Mouse (Mus musculus) midbrain, embryonic 15.5 days (tissue): ENCODE measurements around the gene Ppm1h. TPM values are rescaled to one million over a fixed set of nuclear protein-coding genes. Genes with fewer than 3 reads are reported as not detected.

Source experiments
- ATAC-seq: fragments of 200-750 bp; cut with Nextera tagmentation; replicated peaks from 2 replicates; pipeline ENCODE4 v1.8.0; 2017; ENCODE audit warnings: moderate TSS enrichment
- H3K27ac ChIP-seq: fragments of 300-500 bp; sonication (generic); 2 replicates; pipeline ENCODE4 v1.5.1; 2015; ENCODE audit warnings: mild to moderate bottlenecking, inconsistent platforms
- H3K27me3 ChIP-seq: fragments of 300-500 bp; sonication (generic); replicated peaks from 2 replicates; pipeline ENCODE4 v1.6.1; 2015; ENCODE audit warnings: inconsistent platforms
- H3K36me3 ChIP-seq: fragments of 300-500 bp; sonication (generic); replicated peaks from 2 replicates; pipeline ENCODE4 v1.6.1; 2015; ENCODE audit warnings: inconsistent platforms
- H3K4me1 ChIP-seq: fragments of 300-500 bp; sonication (generic); 2 replicates; pipeline ENCODE4 v1.6.1; 2015; ENCODE audit warnings: inconsistent platforms
- H3K4me2 ChIP-seq: fragments of 300-500 bp; sonication (generic); 2 replicates; pipeline ENCODE4 v1.6.1; 2015; ENCODE audit warnings: inconsistent platforms, mild to moderate bottlenecking, moderate library complexity
- H3K4me3 ChIP-seq: fragments of 300-500 bp; sonication (generic); 2 replicates; pipeline ENCODE4 v1.5.1; 2015; ENCODE audit warnings: mild to moderate bottlenecking, inconsistent platforms
- H3K9ac ChIP-seq: fragments of 300-500 bp; sonication (generic); 2 replicates; pipeline ENCODE4 v1.6.1; 2015; ENCODE audit warnings: mild to moderate bottlenecking, inconsistent platforms
- H3K9me3 ChIP-seq: fragments of 300-500 bp; sonication (generic); 2 replicates; pipeline ENCODE4 v1.6.1; 2016; ENCODE audit warnings: inconsistent platforms
- WGBS: fragments of 180-500 bp; shearing (Covaris S2); methylation state at CpG from one replicate; pipeline ENCODE4 v1.1.7; 2015; ENCODE audit warnings: mixed read lengths; 5-methylcytosine and 5-hydroxymethylcytosine counted together
- polyA plus RNA-seq: library from polyadenylated mRNA; unstranded; fragments of >200 nt; fragmentation: Nextera tagmentation; extraction: Ambion mirVana; gene quantifications from 2 replicates; pipeline ENCODE4 v1.2.1, GENCODE M21; 2015

Gene Ppm1h
- polyA plus RNA-seq, 1 experiment from 2014 or later = 21.4 TPM

DNA sequence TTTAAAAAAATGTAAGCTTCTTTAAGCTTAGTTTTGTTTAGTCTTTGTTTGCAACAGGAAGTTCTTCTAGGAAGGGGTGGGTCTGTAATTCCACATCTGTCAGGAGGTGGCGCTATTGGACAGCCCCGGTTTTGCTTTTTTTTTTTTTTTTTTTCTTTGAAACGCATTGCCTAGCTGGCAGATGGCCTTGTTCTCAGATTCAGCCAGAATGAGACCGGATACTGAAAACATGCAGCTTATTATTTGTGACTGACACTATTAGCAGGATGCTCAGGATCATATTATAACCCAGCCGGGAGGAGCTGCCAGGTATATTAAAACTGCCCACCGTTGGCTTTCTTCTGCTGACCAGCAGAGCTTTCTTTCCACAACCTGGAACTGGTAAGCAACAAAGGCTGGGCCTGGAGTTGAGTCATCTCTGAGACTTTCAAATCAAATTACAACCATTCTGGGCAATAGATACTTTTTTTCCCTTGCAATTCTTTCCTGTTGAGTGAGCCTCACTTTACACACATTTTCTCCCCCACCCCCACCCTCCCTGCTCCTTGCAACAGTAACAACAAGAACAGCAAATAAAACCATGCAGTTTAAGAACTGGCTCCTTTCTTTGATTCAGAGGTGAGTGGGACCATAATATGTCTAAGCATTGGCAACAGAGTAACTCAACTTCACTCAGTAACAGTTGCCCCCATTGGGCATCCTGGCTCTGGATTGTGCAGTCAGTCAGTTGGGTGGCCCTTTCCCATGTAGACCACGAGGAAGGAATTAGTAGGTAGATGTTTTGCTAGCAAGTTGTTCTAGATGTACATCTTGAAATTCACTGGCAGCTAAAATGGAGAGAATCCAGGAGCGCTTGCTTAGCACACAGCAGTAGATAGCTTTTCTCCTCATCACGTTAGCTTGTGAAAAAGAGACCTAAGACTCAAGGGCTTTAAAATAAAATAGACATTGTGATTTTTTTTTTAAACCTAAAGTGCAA, 128.9 kb downstream of the Ppm1h start:
- no peaks in the 10 kb centered on the region for H3K9me3 ChIP-seq
- no peak overlapping the region for H3K9ac ChIP-seq
- H3K4me3 ChIP-seq = no peak overlapping the region
- no peaks in the 10 kb centered on the region for H3K36me3 ChIP-seq
- no peak overlapping the region for H3K4me2 ChIP-seq
- H3K27me3 ChIP-seq = no peaks in the 10 kb centered on the region
- WGBS = 31% methylated on average over 9 of the region's 9 CpGs
- peaks cover 7% of the 10 kb centered on the region; the same call in 1 of the 2 replicates for H3K4me1 ChIP-seq
- peak overlapping the region; percentile 68 for H3K27ac ChIP-seq
- ATAC-seq = no peak

- no peak for ATAC-seq
- Histone ChIP-seq H3K4me3 (no peak overlapping the region), H3K4me1 (peaks cover 7% of the 10 kb centered on the region; the same call in 1 of the 2 replicates), H3K27me3 (no peaks in the 10 kb centered on the region), H3K9ac (no peak overlapping the region), H3K27ac (no peak overlapping the region), H3K4me2 (no peak overlapping the region), H3K9me3 (no peaks in the 10 kb centered on the region), H3K36me3 (no peaks in the 10 kb centered on the region)
- 75% methylated on average over 4 of the region's 4 CpGs for WGBS
Observed at GRCm38 (mm10) chr10:122808186-122808585, 129.6 kb downstream of the Ppm1h start.

DNA sequence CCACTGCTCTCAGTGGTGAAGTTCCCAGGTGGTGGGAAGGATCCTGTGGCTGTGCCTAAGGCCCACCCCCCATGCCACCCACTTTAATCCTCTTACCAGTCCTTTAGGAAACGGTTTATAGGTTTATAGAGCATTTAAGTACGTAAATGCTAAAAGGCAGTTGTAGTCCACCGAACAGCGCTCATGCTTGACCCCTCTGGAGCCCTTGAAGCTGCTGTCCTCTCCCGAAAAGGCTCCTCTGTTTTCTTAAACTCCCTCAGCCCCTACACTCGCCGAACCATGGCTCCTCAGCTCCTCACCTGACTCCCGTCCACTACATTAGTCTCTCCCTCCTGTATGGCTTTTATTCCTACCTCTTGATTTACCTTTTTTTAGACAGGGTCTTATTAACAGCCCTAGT, 131.3 kb downstream of the Ppm1h start:
- Histone ChIP-seq H3K27me3 (no peaks in the 10 kb centered on the region), H3K9me3 (no peaks in the 10 kb centered on the region), H3K4me2 (no peak overlapping the region), H3K4me1 (peaks cover 7% of the 10 kb centered on the region; the same call in 1 of the 2 replicates), H3K27ac (no peak overlapping the region), H3K4me3 (no peak overlapping the region), H3K9ac (no peak overlapping the region), H3K36me3 (no peaks in the 10 kb centered on the region)
- WGBS = 50% methylated on average over 8 of the region's 8 CpGs
- ATAC-seq = no peak

GRCm38 (mm10) chr10:122815094-122815493, 136.5 kb downstream of the Ppm1h start:
- no peak overlapping the region for H3K4me2 ChIP-seq

GRCm38 (mm10) chr10:122817741-122818140, 139.2 kb downstream of the Ppm1h start:
- Histone ChIP-seq H3K27me3 (no peaks in the 10 kb centered on the region), H3K4me2 (no peak overlapping the region), H3K4me3 (no peak overlapping the region), H3K9ac (no peak overlapping the region), H3K4me1 (no peaks in the 10 kb centered on the region), H3K9me3 (no peaks in the 10 kb centered on the region), H3K27ac (no peak overlapping the region), H3K36me3 (no peaks in the 10 kb centered on the region)
- ATAC-seq = no peak
- WGBS = 87% methylated on average over 8 of the region's 8 CpGs

More at GRCm38 (mm10) chr10:122815094-122815493, 136.5 kb downstream of the Ppm1h start:
- 65% methylated on average over 14 of the region's 14 CpGs for WGBS
- no peaks in the 10 kb centered on the region for H3K9me3 ChIP-seq
- no peaks in the 10 kb centered on the region for H3K4me1 ChIP-seq
- H3K27me3 ChIP-seq = no peaks in the 10 kb centered on the region
- no peaks in the 10 kb centered on the region for H3K36me3 ChIP-seq
- H3K4me3 ChIP-seq = no peak overlapping the region
- no peak for ATAC-seq
- H3K27ac ChIP-seq = peak overlapping the region; percentile 45; the same call in 1 of the 2 replicates
- H3K9ac ChIP-seq = no peak overlapping the region; the same call in 1 of the 2 replicates

GRCm38 (mm10) chr10:122819808-122820207, 141.2 kb downstream of the Ppm1h start:
- H3K27ac ChIP-seq = no peak overlapping the region
- H3K4me1 ChIP-seq = no peaks in the 10 kb centered on the region
- WGBS = 94% methylated on average over 6 of the region's 6 CpGs
- H3K4me3 ChIP-seq = no peak overlapping the region
- H3K36me3 ChIP-seq = no peaks in the 10 kb centered on the region
- H3K9me3 ChIP-seq = no peaks in the 10 kb centered on the region
- no peak overlapping the region for H3K9ac ChIP-seq
- H3K27me3 ChIP-seq = no peaks in the 10 kb centered on the region
- ATAC-seq = no peak
- H3K4me2 ChIP-seq = no peak overlapping the region

DNA sequence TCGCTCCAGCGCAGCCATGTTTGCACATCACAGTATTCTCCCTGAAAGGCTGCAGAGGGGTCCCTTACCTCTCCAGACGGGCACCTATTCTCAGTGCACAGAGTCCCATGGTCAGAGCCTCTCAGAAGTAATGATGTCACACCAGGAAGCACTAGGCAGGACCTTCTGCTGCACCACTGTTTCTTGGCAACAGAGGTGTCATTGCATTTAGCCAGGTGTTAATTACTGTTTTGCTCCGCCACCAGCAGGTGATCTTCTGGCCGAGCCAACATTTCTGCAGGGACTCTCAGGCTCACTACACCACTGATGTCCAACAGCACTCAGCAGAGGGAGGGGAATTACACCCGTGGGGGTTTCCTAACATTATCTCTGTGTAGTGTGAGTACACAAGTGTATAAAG, 143.0 kb downstream of the Ppm1h start:
- H3K9me3 ChIP-seq = no peaks in the 10 kb centered on the region
- ATAC-seq = no peak
- H3K4me2 ChIP-seq = no peak overlapping the region
- H3K9ac ChIP-seq = no peak overlapping the region
- H3K27ac ChIP-seq = no peak overlapping the region
- H3K4me3 ChIP-seq = no peak overlapping the region
- H3K36me3 ChIP-seq = no peaks in the 10 kb centered on the region
- no peaks in the 10 kb centered on the region for H3K27me3 ChIP-seq
- H3K4me1 ChIP-seq = no peaks in the 10 kb centered on the region
- WGBS = 83% methylated on average over 6 of the region's 6 CpGs

GRCm38 (mm10) chr10:122823642-122824041, 145.1 kb downstream of the Ppm1h start:
- H3K9me3 ChIP-seq = no peaks in the 10 kb centered on the region
- H3K9ac ChIP-seq = no peak overlapping the region
- no peak overlapping the region for H3K4me2 ChIP-seq
- H3K36me3 ChIP-seq = no peaks in the 10 kb centered on the region
- H3K27ac ChIP-seq = no peak overlapping the region
- no peak overlapping the region for H3K4me3 ChIP-seq
- no peaks in the 10 kb centered on the region for H3K27me3 ChIP-seq
- ATAC-seq = no peak
- 80% methylated on average over 13 of the region's 13 CpGs for WGBS
- no peaks in the 10 kb centered on the region for H3K4me1 ChIP-seq

GRCm38 (mm10) chr10:122826696-122827331, 148.3 kb downstream of the Ppm1h start:
- no peak for ATAC-seq
- no peaks in the 10 kb centered on the region for H3K27me3 ChIP-seq
- 63% methylated on average over 16 of the region's 16 CpGs for WGBS
- no peak overlapping the region for H3K9ac ChIP-seq
- H3K4me1 ChIP-seq = no peaks in the 10 kb centered on the region
- H3K27ac ChIP-seq = no peak overlapping the region
- no peak overlapping the region for H3K4me2 ChIP-seq
- H3K36me3 ChIP-seq = no peaks in the 10 kb centered on the region
- H3K4me3 ChIP-seq = no peak overlapping the region
- H3K9me3 ChIP-seq = no peaks in the 10 kb centered on the region

DNA sequence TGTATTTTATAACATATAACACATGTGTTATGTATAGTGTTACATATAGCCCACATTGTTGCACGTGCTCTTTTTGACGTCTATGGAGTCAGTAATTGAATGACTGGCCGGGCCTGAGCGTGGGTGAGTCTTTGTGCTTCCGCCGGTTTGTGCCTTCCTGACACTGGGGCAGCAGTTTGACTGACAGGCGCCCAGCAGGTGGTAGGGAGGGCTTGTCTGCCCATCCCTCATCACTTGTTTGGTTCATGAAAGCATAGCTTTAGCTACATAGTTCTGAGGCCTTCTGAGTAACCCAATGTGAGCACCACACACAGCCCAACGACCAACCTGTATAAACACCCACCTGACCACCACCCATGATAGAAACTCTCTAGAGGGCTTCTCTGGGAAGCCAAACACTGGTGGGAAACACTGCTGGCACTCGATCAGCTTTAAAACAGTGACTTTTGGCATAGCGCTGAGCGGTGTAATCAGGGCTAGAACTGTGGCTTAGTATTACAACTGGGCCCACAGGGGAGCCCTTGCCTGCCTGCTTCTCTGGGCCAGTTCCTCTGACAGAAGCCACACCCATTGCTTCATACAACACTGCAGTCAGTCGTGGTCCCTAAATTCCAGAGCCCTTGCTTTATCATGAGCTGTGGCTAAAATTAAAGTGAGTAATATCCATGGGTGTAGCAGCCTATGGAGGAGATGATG, 149.3 kb downstream of the Ppm1h start:
- 51% methylated on average over 12 of the region's 12 CpGs for WGBS
- Histone ChIP-seq H3K4me2 (no peak overlapping the region), H3K9ac (no peak overlapping the region), H3K27ac (no peak overlapping the region), H3K9me3 (no peaks in the 10 kb centered on the region), H3K27me3 (no peaks in the 10 kb centered on the region), H3K4me3 (no peak overlapping the region), H3K36me3 (no peaks in the 10 kb centered on the region), H3K4me1 (no peaks in the 10 kb centered on the region)
- no peak for ATAC-seq

GRCm38 (mm10) chr10:122829801-122830217, 151.2 kb downstream of the Ppm1h start:
- ATAC-seq = no peak
- H3K4me1 ChIP-seq = no peaks in the 10 kb centered on the region
- WGBS = 58% methylated on average over 3 of the region's 3 CpGs

DNA sequence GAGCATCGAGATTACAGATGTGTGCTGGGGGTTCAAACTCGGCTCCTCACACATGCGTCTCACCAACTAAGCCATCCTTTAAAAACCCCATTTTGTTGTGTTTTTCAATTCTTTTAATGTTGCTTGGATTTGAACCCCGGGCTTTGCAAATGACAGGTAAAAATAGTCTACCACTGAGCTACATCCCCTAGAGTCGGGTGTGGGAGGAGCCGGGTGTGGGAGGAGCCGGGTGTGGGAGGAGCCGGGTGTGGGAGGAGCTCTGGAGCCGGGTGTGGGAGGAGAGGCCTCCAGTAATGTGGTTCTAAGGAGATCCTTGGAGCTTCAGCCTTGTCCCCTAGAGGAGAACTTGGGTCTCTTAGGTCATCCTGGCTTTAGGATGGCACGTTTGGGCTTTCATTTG, 152.1 kb downstream of the Ppm1h start:
- Histone ChIP-seq H3K9ac (no peak overlapping the region), H3K27me3 (no peaks in the 10 kb centered on the region), H3K4me3 (no peak overlapping the region), H3K9me3 (no peaks in the 10 kb centered on the region), H3K4me2 (no peak overlapping the region), H3K4me1 (no peaks in the 10 kb centered on the region), H3K36me3 (no peaks in the 10 kb centered on the region), H3K27ac (no peak overlapping the region)
- 93% methylated on average over 10 of the region's 10 CpGs for WGBS
- no peak for ATAC-seq

More at GRCm38 (mm10) chr10:122829801-122830217, 151.2 kb downstream of the Ppm1h start:
- Histone ChIP-seq H3K36me3 (no peaks in the 10 kb centered on the region), H3K9ac (no peak overlapping the region), H3K4me2 (no peak overlapping the region), H3K4me3 (no peak overlapping the region), H3K27ac (no peak overlapping the region), H3K9me3 (no peaks in the 10 kb centered on the region), H3K27me3 (no peaks in the 10 kb centered on the region)
